Mouse (Mus musculus) stomach, embryonic 15.5 days (tissue): ENCODE data around the gene Mtr. TPM values are rescaled to one million over a fixed set of nuclear protein-coding genes. Genes with fewer than 3 reads are reported as not detected.
A peak's percentile ranks its signal among the peaks of the same experiment; 100 is the strongest.

Experiments used
- ATAC-seq: fragments of 200-750 bp; cut with Nextera tagmentation; 2 replicates; pipeline ENCODE4 v1.8.0; 2017; ENCODE audit warnings: low read depth, moderate number of reproducible peaks, moderate TSS enrichment; ENCODE audit not compliant: insufficient read depth, low FRiP score
- H3K27ac ChIP-seq: fragments of 300-500 bp; sonication (generic); 2 replicates; pipeline ENCODE4 v1.5.1; 2015; ENCODE audit warnings: mild to moderate bottlenecking, inconsistent platforms
- H3K27me3 ChIP-seq: fragments of 300-500 bp; sonication (generic); replicated peaks from 2 replicates; pipeline ENCODE4 v1.6.1; 2015; ENCODE audit warnings: inconsistent platforms
- H3K36me3 ChIP-seq: fragments of 300-500 bp; sonication (generic); 2 replicates; pipeline ENCODE4 v1.6.1; 2015; ENCODE audit warnings: inconsistent platforms
- H3K4me1 ChIP-seq: fragments of 300-500 bp; sonication (generic); 2 replicates; pipeline ENCODE4 v1.6.1; 2015; ENCODE audit warnings: inconsistent platforms
- H3K4me2 ChIP-seq: fragments of 300-500 bp; sonication (generic); 2 replicates; pipeline ENCODE4 v1.6.1; 2015; ENCODE audit warnings: mild to moderate bottlenecking, inconsistent platforms
- H3K4me3 ChIP-seq: fragments of 300-500 bp; sonication (generic); replicated peaks from 2 replicates; pipeline ENCODE4 v1.5.1; 2015; ENCODE audit warnings: inconsistent platforms
- H3K9ac ChIP-seq: fragments of 300-500 bp; sonication (generic); 2 replicates; pipeline ENCODE4 v1.6.1; 2015; ENCODE audit warnings: inconsistent platforms
- H3K9me3 ChIP-seq: fragments of 300-500 bp; sonication (generic); 2 replicates; pipeline ENCODE4 v1.6.1; 2016; ENCODE audit warnings: inconsistent platforms
- WGBS: fragments of 180-500 bp; shearing (Covaris S2); methylation state at CpG from one replicate; pipeline ENCODE4 v1.1.7; 2015; 5-methylcytosine and 5-hydroxymethylcytosine counted together
- polyA plus RNA-seq: library from polyadenylated mRNA; unstranded; fragments of >200 nt; fragmentation: Nextera tagmentation; extraction: Ambion mirVana; gene quantifications from 2 replicates; pipeline ENCODE4 v1.2.1, GENCODE M21; 2015

Gene Mtr
- polyA plus RNA-seq, 1 experiment from 2014 or later, result 9.6 TPM

GRCm38 (mm10) chr13:12228248-12228647 lies 29.7 kb downstream of the Mtr start:
- H3K4me3 ChIP-seq, result no peak overlapping the region
- H3K27me3 ChIP-seq, result no peaks in the 10 kb centered on the region
- WGBS, result 81% methylated on average over 4 of the region's 4 CpGs
- no peak overlapping the region for H3K27ac ChIP-seq
- H3K4me2 ChIP-seq, result no peak overlapping the region
- peaks cover 29% of the 10 kb centered on the region for H3K36me3 ChIP-seq
- no peaks in the 10 kb centered on the region for H3K9me3 ChIP-seq
- no peaks in the 10 kb centered on the region for H3K4me1 ChIP-seq
- no peak for ATAC-seq
- no peak overlapping the region for H3K9ac ChIP-seq

- no peaks in the 10 kb centered on the region for H3K9me3 ChIP-seq
- H3K9ac ChIP-seq, result no peak overlapping the region
- H3K27me3 ChIP-seq, result no peaks in the 10 kb centered on the region
- H3K27ac ChIP-seq, result no peak overlapping the region
- H3K4me2 ChIP-seq, result no peak overlapping the region
- 80% methylated on average over 5 of the region's 5 CpGs for WGBS
- no peak overlapping the region for H3K4me3 ChIP-seq
- no peaks in the 10 kb centered on the region for H3K4me1 ChIP-seq
- no peak for ATAC-seq
- H3K36me3 ChIP-seq, result peaks cover 27% of the 10 kb centered on the region
Measured at GRCm38 (mm10) chr13:12227606-12228005, 30.3 kb downstream of the Mtr start.

- no peak for ATAC-seq
- no peak overlapping the region for H3K4me2 ChIP-seq
- no peak overlapping the region for H3K27ac ChIP-seq
- H3K36me3 ChIP-seq, result peaks cover 24% of the 10 kb centered on the region; the same call in 1 of the 2 replicates
- H3K9me3 ChIP-seq, result no peaks in the 10 kb centered on the region
- H3K27me3 ChIP-seq, result no peaks in the 10 kb centered on the region
- H3K4me1 ChIP-seq, result no peaks in the 10 kb centered on the region
- no peak overlapping the region for H3K4me3 ChIP-seq
- no peak overlapping the region for H3K9ac ChIP-seq
- 90% methylated on average over 14 of the region's 14 CpGs for WGBS
Measured at GRCm38 (mm10) chr13:12218603-12219002, 39.3 kb downstream of the Mtr start.

GRCm38 (mm10) chr13:12214922-12215321 lies 43.0 kb downstream of the Mtr start:
- peaks cover 24% of the 10 kb centered on the region; the same call in 1 of the 2 replicates for H3K36me3 ChIP-seq
- no peak overlapping the region for H3K4me3 ChIP-seq
- H3K9ac ChIP-seq, result no peak overlapping the region
- no peak overlapping the region for H3K27ac ChIP-seq
- no peaks in the 10 kb centered on the region for H3K4me1 ChIP-seq
- no peaks in the 10 kb centered on the region for H3K9me3 ChIP-seq
- H3K27me3 ChIP-seq, result no peaks in the 10 kb centered on the region
- ATAC-seq, result no peak
- H3K4me2 ChIP-seq, result no peak overlapping the region
- 82% methylated on average over 5 of the region's 5 CpGs for WGBS

- H3K4me3 ChIP-seq, result no peak overlapping the region
- no peak for ATAC-seq
- no peaks in the 10 kb centered on the region for H3K4me1 ChIP-seq
- no peak overlapping the region for H3K4me2 ChIP-seq
- H3K27me3 ChIP-seq, result no peaks in the 10 kb centered on the region
- H3K9ac ChIP-seq, result no peak overlapping the region
- no peak overlapping the region for H3K27ac ChIP-seq
- H3K36me3 ChIP-seq, result peaks cover 22% of the 10 kb centered on the region
- WGBS, result 70% methylated on average over 2 of the region's 2 CpGs
- H3K9me3 ChIP-seq, result no peaks in the 10 kb centered on the region
Measured at GRCm38 (mm10) chr13:12211058-12211457, 46.9 kb downstream of the Mtr start.

GRCm38 (mm10) chr13:12210023-12210762 lies 47.7 kb downstream of the Mtr start:
- Histone ChIP-seq H3K36me3 (peaks cover 16% of the 10 kb centered on the region), H3K9ac (no peak overlapping the region), H3K4me1 (no peaks in the 10 kb centered on the region), H3K4me2 (no peak overlapping the region), H3K27ac (no peak overlapping the region), H3K27me3 (no peaks in the 10 kb centered on the region), H3K4me3 (no peak overlapping the region), H3K9me3 (no peaks in the 10 kb centered on the region)
- no peak for ATAC-seq
- WGBS, result 78% methylated on average over 10 of the region's 10 CpGs

GRCm38 (mm10) chr13:12200372-12200771 lies 57.5 kb downstream of the Mtr start:
- H3K9me3 ChIP-seq, result no peaks in the 10 kb centered on the region
- 78% methylated on average over 5 of the region's 5 CpGs for WGBS
- H3K4me3 ChIP-seq, result no peak overlapping the region
- peaks cover 13% of the 10 kb centered on the region for H3K36me3 ChIP-seq
- H3K4me1 ChIP-seq, result no peaks in the 10 kb centered on the region
- H3K4me2 ChIP-seq, result no peak overlapping the region
- H3K9ac ChIP-seq, result no peak overlapping the region
- no peak overlapping the region for H3K27ac ChIP-seq
- no peak for ATAC-seq
- no peaks in the 10 kb centered on the region for H3K27me3 ChIP-seq

- no peak for ATAC-seq
- Histone ChIP-seq H3K4me3 (no peak overlapping the region), H3K36me3 (peaks cover 18% of the 10 kb centered on the region; the same call in 1 of the 2 replicates), H3K27ac (no peak overlapping the region), H3K4me1 (no peaks in the 10 kb centered on the region), H3K4me2 (no peak overlapping the region), H3K9ac (no peak overlapping the region), H3K27me3 (no peaks in the 10 kb centered on the region), H3K9me3 (no peaks in the 10 kb centered on the region)
- WGBS, result 85% methylated on average over 2 of the region's 2 CpGs
Measured at GRCm38 (mm10) chr13:12198486-12198885, 59.4 kb downstream of the Mtr start.

GRCm38 (mm10) chr13:12196861-12197260 lies 61.1 kb downstream of the Mtr start:
- ATAC-seq, result no peak
- Histone ChIP-seq H3K4me3 (no peak overlapping the region), H3K4me2 (no peak overlapping the region), H3K36me3 (peaks cover 18% of the 10 kb centered on the region; the same call in 1 of the 2 replicates), H3K27me3 (no peaks in the 10 kb centered on the region), H3K4me1 (no peaks in the 10 kb centered on the region), H3K27ac (no peak overlapping the region), H3K9ac (no peak overlapping the region), H3K9me3 (no peaks in the 10 kb centered on the region)
- 83% methylated on average over 4 of the region's 4 CpGs for WGBS

- WGBS, result 92% methylated on average over 3 of the region's 3 CpGs
- no peaks in the 10 kb centered on the region for H3K27me3 ChIP-seq
- peaks cover 18% of the 10 kb centered on the region; the same call in 1 of the 2 replicates for H3K36me3 ChIP-seq
- no peak overlapping the region for H3K27ac ChIP-seq
- ATAC-seq, result no peak
- no peaks in the 10 kb centered on the region for H3K4me1 ChIP-seq
- no peak overlapping the region for H3K4me3 ChIP-seq
- no peaks in the 10 kb centered on the region for H3K9me3 ChIP-seq
- H3K4me2 ChIP-seq, result no peak overlapping the region
- no peak overlapping the region for H3K9ac ChIP-seq
Measured at GRCm38 (mm10) chr13:12196012-12196411, 61.9 kb downstream of the Mtr start.

GRCm38 (mm10) chr13:12194942-12195662 lies 62.8 kb downstream of the Mtr start:
- ATAC-seq, result peak; percentile 65; the same call in 1 of the 2 replicates

GRCm38 (mm10) chr13:12189219-12189618 lies 68.7 kb downstream of the Mtr start:
- Histone ChIP-seq H3K4me1 (no peaks in the 10 kb centered on the region), H3K27me3 (no peaks in the 10 kb centered on the region), H3K4me3 (no peak overlapping the region), H3K9ac (no peak overlapping the region), H3K9me3 (no peaks in the 10 kb centered on the region), H3K4me2 (no peak overlapping the region), H3K27ac (no peak overlapping the region), H3K36me3 (peaks cover 12% of the 10 kb centered on the region; the same call in 1 of the 2 replicates)
- 97% methylated on average over 11 of the region's 11 CpGs for WGBS
- ATAC-seq, result no peak

More at GRCm38 (mm10) chr13:12194942-12195662, 62.8 kb downstream of the Mtr start:
- Histone ChIP-seq H3K9ac (no peak overlapping the region), H3K27ac (no peak overlapping the region), H3K9me3 (no peaks in the 10 kb centered on the region), H3K4me2 (no peak overlapping the region), H3K36me3 (peaks cover 18% of the 10 kb centered on the region; the same call in 1 of the 2 replicates), H3K27me3 (no peaks in the 10 kb centered on the region), H3K4me3 (no peak overlapping the region), H3K4me1 (no peaks in the 10 kb centered on the region)
- 77% methylated on average over 12 of the region's 12 CpGs for WGBS
